Mouse (Mus musculus): ENCODE data around the gene Grik1. TPM values are rescaled to one million over a fixed set of nuclear protein-coding genes. Genes with fewer than 3 reads are reported as not detected.

Grik1 gene
- total RNA-seq, 2 experiments from 2014 or later, result 0.07 to 0.15 TPM

DNA sequence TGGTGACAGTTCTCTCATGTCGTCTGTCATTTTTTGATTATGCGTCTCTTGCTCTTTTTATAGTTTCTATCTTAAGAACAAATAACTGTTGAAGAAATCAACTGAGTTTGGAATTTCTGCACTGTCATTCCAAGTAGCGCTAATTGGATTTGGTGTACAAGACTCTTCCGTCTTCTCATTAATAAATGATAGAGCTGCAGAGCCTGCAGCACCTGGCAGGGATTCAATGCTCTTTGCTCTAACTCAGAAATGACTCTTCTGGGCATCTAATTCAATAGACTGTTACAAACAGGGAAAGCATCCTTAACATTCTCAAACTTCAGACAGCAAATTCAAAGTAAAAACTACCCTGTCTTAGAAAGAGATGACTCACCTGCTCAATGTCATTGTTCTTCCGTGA lies 376.3 kb downstream of the Grik1 start:
- intact Hi-C loops (cut with DNase I), result no loop called here
- DNase-seq, result no peak

DNA sequence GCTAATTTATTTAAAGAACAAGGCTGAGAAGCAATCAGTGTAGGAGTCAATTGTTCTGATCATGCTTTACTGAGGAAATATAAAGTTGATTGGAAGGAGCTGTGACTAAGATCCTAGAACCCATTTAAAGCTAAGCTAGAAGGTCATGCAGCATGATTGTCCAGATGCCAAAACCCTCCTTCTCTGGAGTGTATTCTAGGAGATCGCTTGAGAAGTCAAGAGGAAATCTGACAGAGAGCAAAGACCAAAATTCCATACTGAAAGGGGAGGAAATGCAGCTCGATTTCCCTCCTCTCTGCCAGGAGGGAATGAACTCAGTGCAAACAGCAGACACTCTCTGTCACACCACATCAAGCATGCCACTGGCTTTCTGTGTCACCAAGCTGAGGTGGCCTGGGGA lies 378.9 kb downstream of the Grik1 start:
- intact Hi-C loops (cut with DNase I), result no loop called here
- DNase-seq, result peak in 1 of 2 experiments; percentile 2

DNA sequence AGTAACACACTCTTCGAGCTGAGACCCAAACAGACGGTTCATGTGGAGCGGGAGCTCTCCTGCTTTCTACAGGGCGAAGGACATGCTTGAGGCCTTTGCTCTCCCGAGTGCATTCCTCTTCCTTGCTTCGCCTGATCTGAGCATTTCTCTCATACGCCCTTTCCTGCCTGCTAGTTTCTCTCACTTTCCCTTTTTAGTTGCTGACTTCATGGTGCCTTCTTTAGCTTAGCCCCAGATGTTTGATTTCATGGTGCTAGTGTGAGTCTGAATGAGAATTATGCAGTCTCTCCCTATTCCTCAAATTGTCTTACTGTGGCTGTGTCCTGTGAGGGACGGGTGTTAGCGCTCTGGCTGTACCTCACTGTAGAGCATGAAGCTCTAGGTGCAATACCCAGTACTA lies 388.0 kb downstream of the Grik1 start:
- intact Hi-C loops (cut with DNase I), result no loop called here
- no peak for DNase-seq

DNA sequence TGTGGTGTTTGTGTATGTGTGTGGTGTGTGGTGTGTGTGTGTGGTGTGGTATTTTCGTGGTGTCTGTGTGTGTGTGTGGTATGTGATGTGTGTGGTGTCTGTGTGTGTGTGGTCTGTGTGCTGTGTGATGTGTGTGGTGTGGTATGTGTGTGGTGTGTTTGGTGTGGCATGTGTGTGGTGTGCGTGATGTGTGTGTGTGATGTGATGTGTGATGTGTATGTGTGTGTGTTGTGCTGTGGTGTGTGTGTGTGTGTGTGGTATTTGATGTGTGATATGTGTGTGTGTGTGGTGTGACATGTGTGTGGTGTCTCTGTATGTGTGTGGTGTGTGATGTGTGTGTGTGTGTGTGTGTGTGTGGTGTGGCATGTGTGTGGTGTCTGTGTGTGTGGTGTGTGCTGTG lies 388.9 kb downstream of the Grik1 start:
- DNase-seq, result no peak
- intact Hi-C loops (cut with DNase I), result no loop called here

DNA sequence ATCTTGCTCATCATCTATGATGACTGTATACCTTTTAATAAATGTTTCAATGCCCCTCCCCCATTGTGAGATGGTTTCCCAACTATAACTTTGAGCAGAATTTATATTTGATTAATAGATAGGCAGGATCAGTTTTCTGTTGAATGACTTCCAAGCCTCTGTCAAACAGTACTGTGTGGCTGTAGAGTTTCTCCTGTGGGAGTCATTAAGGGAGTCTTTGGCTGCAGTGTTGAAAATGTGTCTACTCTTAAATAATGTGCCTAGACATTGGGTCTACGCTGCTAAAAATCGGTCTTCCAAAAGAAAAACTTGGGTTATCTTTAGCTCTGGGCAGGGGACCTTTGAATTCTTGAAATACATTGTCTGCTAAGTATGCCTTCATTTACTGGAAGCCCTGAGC lies 414.1 kb downstream of the Grik1 start:
- intact Hi-C loops (cut with DNase I), result no loop called here
- no peak for DNase-seq

DNA sequence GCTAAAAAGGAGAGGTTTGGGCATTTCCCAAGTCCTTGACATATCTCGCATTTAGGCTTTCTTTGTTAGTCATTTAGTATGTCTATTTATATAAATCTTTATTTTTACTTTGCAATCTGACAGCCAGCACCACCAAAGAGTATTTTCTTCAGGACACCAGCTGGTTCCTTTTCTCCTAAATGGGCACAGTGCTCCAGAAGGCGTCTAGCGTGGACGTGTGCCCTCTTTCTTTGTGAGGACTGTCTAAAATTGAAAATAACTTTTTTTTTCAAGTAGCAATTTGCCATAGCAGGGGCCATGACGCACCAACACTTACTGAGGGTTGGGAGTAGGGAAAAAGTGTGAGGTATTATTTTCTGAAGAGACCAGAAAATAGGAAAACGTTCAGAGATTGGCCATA lies 425.5 kb downstream of the Grik1 start:
- DNase-seq, result no peak
- intact Hi-C loops (cut with DNase I), result no loop called here

DNA sequence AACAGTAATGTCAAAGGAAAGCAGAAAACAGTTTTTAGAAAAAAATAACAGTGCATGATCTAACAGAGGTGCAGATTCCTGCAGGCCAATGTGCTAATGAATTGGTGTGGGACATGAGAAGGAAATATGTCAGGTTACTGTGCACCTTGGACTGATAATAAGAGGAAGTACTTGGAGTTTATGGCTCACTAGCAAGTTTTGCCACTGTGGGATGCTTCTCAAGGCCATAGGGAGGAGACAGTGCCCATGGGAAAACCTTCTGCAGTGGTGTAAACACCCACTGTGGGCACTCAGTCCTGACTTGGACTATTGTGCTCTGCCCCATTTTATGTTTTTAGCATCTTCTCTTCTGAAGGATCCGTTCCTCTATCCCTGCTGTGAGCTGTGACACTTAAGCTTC lies 428.3 kb downstream of the Grik1 start:
- DNase-seq, result no peak
- intact Hi-C loops (cut with DNase I), result no loop called here

DNA sequence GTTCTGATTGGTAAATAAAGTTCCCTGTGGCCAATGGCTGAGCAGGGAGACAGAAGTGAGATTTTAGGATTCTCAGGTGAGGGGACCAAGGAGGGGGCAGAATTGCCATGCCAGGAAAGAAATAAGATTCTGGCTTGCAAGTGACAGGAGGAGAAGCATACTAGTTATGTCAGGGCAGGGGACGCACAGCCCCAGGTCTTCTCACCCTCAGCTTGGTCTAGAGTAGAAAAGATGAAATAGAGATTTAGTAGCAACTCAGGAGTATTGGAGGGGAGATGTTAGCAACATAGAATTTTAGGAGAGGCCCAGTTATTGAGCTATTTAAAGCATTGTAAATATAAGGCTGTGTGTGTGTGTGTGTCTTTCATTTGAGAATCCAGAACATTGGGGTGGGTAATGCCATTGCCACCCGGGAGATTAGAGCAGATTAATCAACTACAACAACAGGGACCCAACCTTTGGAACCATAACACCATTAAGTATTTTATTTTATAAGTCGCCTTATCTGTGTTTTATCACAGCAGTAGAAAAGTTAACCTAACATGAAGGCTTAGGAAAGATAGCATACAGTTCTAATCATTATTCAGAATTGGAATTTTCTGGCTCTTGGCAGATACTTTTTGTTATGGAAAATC lies 436.5 kb downstream of the Grik1 start:
- intact Hi-C loops (cut with DNase I), result no loop called here

DNA sequence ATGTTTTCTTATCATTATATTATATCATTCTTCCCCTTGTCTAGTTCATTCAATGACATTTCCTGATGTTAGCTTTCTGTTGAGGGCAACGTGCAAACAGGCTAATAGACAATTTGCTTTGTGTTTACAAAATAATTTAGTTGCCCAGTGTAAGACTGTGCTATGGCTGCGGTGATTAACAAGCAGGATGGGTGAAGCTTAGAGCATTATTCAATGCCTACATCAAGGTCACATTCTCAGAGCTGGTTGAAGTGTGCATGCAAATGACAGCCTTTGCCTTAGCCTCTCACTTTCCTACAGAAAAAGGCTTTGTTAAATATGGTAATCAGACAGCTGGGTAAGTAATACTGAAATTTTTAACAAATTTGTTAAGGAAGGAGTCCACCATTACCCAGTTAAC lies 438.5 kb downstream of the Grik1 start:
- intact Hi-C loops (cut with DNase I), result no loop called here
- no peak for DNase-seq

More for the DNA sequence above, 436.5 kb downstream of the Grik1 start:
- DNase-seq, result no peak

DNA sequence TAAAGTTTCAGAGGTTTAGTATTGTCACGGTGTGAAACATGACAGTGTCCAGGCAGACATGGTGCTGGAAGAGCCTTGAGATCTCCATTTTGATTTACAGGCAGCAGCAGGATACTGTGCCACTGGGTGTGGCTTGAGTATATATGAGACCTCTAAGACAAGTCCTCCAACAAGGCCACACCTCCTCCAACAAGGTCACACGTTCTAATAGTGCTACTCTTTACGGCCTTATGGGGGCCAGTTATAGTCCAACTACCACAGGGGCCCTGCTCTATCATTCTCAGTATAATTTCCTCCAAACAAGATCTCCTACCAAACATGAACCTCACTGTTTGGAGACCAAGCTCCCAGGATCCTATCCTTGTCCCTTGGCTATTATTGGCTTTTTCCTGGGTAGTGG lies 441.3 kb downstream of the Grik1 start:
- no peak for DNase-seq
- intact Hi-C loops (cut with DNase I), result no loop called here

Other genes with a start within 250 kb of the Grik1 start
- gene Cldn17, start 216.7 kb upstream of the Grik1 start, total RNA-seq (2021), result not detected

All from heart, postnatal 10 days (tissue).